Mouse (Mus musculus) WW6 (cell line): Measurements from ENCODE around the gene Spef2.
"Not testable (repeated sequence)": the region's sequence is repeated elsewhere in the genome, so short reads cannot be mapped to it uniquely, and the experiment has no call there.

Source experiments
- DNase-seq: peaks from one replicate; pipeline ENCODE4 v3.0.0-alpha.2; 2013; ENCODE audit warnings: low read depth, low spot score

Spef2 gene

GRCm38 (mm10) chr15:9748359-9749102 lies at the start of gene Spef2:
Spef2 (minus strand) TSS chr15:9748868.
- peak; percentile 78 for DNase-seq

- no peak for DNase-seq
These were observed 45.5 kb upstream of the Spef2 start for GRCm38 (mm10) chr15:9794131-9794530.

GRCm38 (mm10) chr15:9788245-9789030 lies 39.8 kb upstream of the Spef2 start:
- DNase-seq = no peak

- DNase-seq = not testable (repeated sequence)
These were observed 25.8 kb upstream of the Spef2 start for GRCm38 (mm10) chr15:9774222-9775142.

- DNase-seq = no peak
These were observed 19.7 kb upstream of the Spef2 start for GRCm38 (mm10) chr15:9768184-9768918.

GRCm38 (mm10) chr15:9767034-9767433 lies 18.4 kb upstream of the Spef2 start:
- no peak for DNase-seq

GRCm38 (mm10) chr15:9750966-9751365 lies 2.3 kb upstream of the Spef2 start:
- no peak for DNase-seq

- no peak for DNase-seq
These were observed 1.1 kb downstream of the Spef2 start for GRCm38 (mm10) chr15:9747410-9748104.

GRCm38 (mm10) chr15:9742172-9742571 lies 6.5 kb downstream of the Spef2 start:
- DNase-seq = no peak

- DNase-seq = no peak
These were observed 33.9 kb downstream of the Spef2 start for GRCm38 (mm10) chr15:9714574-9715458.

GRCm38 (mm10) chr15:9713707-9714106 lies 35.0 kb downstream of the Spef2 start:
- DNase-seq = no peak

- no peak for DNase-seq
These were observed 38.3 kb downstream of the Spef2 start for GRCm38 (mm10) chr15:9710330-9710729.

- DNase-seq = no peak
These were observed 42.7 kb downstream of the Spef2 start for GRCm38 (mm10) chr15:9705830-9706450.

- no peak for DNase-seq
These were observed 46.8 kb downstream of the Spef2 start for GRCm38 (mm10) chr15:9701845-9702244.

- no peak for DNase-seq
These were observed 56.9 kb downstream of the Spef2 start for GRCm38 (mm10) chr15:9691721-9692120.

GRCm38 (mm10) chr15:9690845-9691244 lies 57.8 kb downstream of the Spef2 start:
- DNase-seq = no peak

GRCm38 (mm10) chr15:9690436-9690835 lies 58.2 kb downstream of the Spef2 start:
- DNase-seq = no peak

- no peak for DNase-seq
These were observed 65.2 kb downstream of the Spef2 start for GRCm38 (mm10) chr15:9683485-9683884.
